Mouse (Mus musculus): ENCODE measurements around the gene Abhd17c.

- no peak for TF ChIP-seq CTCF (IDR thresholded peaks at IDR 0.05)
- no peak for TF ChIP-seq EP300 (IDR thresholded peaks at IDR 0.05; ENCODE audit: insufficient read depth, low read depth, low read length)
- no peak for TF ChIP-seq POLR2A (IDR thresholded peaks at IDR 0.05; ENCODE audit: insufficient read depth, low read depth, low read length)
Measured at GRCm38 (mm10) chr7:84116621-84117542, 34.8 kb downstream of the Abhd17c start.
